Mouse (Mus musculus) right cerebral cortex, postnatal 36 days (tissue): ENCODE measurements around the gene Heyl.
"Not testable (repeated sequence)": the region's sequence is repeated elsewhere in the genome, so short reads cannot be mapped to it uniquely, and the experiment has no call there.

Experiments
- DNase-seq, 2 experiments: peaks; one replicate each; pipeline ENCODE4 v3.0.0; 2022; ENCODE audit warnings: low spot score in 2 of 2, mixed read lengths in 1 of 2

Gene Heyl

DNA sequence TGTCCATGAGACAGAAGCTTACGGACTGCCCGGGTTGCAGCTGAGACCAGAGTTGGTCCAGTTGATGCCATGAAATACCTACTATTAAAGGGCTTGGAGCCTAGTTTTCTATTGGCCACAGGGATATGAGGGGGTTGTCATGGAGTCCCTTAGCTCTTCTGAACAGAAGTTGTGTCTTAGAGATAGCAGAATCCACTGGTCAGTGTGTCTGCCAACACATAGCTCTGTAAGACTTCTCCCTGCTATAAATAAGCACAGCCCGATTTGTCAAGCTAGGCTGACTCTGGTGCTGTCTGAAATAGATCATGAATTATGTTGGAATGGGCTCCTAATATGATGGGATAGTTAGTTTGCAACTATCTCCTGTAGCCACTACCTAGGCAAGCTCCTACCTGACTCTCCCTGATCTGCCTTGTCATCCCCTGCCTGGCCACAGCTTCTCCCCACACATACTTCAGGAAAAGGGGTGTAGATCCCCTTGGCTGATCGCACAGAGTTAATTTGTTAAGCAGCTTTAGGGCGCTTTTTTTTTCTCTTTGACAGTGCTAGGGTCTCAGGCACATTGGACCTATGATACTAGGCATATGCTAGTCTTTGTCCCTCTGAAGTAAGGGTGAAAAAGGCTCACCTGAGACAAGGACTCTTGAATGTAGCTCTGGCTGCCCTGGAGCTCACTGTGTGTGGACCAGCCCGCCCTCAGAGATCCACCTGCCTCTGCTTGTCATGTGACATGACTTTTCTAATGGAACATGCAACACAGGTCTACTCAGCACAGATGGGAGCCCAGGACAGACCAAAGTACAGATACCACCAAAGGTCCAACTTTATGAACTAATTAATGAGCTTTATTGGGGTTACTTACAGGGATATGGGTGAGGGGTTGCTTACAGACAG, 51.6 kb downstream of the Heyl start:
- DNase-seq = no peak

DNA sequence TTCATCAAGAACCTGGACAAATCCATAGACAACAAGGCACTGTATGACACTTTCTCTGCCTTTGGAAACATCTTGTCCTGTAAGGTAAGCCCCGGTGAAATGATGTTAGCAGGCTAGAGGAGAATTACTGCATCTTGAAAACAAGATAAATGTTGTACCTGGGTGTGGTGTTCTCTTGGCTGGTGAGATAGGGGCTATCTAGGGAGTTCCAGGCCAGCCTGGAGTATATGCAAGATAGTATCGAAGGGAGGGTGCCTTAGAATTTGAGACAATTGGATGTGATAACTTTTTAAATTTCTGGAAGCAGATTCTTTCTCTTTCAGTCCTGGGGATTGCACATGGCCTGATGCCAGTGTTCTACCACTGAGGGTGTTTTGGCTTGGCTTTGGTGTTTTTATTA, 53.4 kb downstream of the Heyl start:
- DNase-seq = no peak

DNA sequence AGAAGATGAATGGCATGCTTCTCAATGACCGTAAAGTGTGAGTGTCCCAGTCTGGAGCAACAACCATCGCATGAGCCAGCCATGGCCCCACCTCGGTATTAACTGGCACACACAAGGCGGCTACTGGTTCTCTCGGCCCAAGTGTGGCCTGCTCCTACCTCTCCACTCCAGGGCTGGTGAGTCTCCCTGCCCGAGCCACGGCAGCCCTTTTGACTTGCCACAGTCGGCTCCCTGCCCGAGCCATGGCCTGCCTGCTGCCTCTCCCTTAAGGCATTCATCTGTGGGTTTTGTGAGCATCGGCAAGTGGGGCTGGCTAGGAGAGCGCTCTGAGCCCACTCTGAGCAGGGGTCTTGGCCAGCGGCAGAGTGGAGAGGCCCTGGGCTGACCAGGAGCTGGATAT, 55.7 kb downstream of the Heyl start:
- DNase-seq = no peak

DNA sequence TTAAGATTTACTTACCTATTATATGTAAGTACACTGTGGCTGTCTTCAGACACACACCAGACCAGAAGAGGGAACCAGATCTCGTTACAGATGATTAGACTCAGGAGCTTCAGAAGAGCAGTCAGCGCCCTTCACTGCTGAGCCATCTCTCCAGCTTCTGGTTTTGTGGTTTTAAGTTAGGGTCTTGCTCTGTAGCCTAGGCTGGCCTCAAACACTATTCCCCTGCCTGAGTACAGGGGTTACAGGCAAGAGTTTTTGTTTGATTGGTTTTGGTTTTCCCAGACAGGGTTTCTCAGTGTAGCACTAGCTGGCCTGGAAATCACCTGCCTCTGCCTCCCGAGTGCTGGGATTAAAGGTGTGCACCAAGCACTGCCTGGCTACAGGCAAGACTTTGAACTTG, 59.0 kb downstream of the Heyl start:
- DNase-seq = no peak

DNA sequence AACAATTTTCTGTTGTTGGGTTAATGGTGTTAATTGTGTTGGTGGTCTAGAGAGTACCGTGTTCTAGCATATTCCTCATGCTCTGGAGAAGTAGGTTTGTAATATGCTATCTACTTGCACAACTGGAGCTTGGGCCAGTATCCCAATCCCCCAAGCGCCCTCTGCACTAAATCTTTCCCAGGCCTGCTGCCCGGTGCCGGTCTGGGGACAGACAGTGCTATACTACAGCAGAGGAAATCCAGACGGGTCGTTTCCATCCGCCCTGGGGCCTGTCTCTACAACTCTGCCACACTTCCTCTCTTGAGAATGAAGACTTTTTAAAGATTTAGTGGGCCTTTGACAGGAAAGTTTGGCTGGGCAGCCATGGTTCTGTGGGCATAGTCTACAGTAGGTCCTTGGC, 59.6 kb downstream of the Heyl start:
- no peak for DNase-seq

DNA sequence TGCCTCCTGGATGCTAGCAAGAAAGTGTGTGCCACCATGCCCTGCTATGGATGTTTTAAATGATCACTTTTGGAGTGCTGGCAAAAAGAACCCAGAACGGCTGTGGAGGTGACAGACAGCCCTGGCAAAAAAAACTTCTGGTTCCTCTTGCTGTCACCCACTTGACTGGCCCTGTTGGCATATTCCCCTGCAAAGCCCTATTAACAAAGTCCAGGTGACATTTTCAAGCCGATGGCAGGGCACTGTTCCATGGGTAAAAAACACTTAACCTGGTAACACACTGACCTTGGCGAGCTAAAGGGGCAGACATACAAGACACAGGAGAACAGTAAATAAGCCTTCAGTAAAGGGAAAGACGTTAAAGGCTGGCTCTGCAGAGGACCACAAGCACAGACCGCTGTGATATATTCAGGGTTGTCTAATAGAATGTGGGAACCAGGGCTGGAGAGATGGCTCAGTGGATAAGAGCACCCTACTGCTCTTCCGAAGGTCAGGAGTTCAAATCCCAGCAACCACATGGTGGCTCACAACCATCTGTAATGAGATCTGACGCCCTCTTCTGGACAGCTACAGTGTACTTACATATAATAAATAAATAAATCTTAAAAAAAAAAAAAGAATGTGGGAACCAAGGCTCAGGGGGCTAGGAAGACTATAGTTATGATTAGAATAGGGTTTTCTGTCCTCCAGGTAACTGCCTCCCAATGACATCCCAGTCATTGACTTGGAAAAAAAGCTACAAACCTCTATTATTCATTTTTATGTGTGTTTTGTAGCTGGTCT, 60.5 kb downstream of the Heyl start:
- no peak for DNase-seq

DNA sequence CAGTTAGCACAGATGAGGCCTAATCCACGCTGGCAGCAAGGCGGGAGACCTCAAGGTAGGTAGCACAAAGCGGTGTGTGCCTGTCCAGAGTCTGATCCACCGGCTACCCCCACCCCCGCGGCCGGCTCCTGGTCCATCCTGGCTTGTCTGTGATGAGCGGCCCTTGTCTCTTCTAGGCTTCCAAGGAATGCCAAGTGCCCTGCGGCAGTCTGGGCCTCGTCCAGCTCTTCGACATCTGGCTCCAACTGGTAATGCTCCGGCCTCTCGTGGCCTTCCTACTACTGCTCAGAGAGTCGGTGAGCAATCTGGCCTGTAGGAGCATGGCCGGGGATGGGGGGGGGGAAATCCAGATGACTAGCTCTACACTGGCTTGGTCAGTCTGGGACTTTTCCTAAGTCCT, 61.7 kb downstream of the Heyl start:
- DNase-seq = not testable (repeated sequence)

DNA sequence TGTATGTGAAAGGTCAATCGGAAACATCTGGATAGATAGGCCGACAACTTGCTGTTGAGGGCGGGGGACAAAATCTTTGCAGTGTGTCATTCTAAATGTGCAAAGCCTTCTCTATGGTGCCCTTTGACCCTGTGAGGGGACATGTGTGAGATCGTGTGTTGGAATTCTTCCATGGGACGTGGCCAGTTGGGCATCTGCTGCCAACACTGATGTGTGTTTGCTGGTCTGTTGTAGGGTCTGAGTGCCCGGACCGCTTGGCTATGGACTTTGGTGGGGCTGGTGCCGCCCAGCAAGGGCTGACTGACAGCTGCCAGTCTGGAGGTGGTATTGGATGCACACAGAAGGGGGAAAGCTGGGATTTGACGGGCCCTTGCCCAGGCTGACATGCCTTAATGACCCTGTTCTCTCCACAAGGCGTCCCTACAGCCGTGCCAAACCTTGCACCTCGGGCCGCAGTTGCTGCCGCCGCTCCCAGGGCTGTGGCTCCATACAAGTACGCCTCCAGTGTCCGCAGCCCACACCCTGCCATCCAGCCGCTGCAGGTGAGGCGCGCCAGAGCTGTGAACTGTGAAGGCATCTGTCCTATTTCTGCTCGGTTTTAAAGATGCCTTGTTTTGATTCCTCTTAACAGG, 62.3 kb downstream of the Heyl start:
- DNase-seq = no peak

DNA sequence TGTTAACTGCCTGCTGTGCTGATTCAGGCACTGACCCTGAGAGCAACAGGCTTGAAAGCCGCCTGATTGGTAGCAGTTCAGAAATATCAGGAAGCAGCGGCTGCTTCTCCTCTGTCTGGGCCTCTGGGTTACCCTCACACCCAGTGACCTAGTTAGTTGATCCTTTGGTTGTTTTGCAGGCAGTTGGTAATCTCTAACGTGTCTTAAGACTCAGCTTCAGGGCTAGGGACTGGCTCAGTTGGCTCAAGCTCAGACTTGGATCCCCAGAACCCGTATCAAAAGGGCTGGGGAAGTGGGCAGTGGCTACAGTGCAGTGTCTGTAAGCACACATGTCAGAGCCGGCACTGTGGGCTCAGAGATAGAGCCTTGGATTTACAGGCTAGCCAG, 62.8 kb downstream of the Heyl start:
- no peak for DNase-seq

DNA sequence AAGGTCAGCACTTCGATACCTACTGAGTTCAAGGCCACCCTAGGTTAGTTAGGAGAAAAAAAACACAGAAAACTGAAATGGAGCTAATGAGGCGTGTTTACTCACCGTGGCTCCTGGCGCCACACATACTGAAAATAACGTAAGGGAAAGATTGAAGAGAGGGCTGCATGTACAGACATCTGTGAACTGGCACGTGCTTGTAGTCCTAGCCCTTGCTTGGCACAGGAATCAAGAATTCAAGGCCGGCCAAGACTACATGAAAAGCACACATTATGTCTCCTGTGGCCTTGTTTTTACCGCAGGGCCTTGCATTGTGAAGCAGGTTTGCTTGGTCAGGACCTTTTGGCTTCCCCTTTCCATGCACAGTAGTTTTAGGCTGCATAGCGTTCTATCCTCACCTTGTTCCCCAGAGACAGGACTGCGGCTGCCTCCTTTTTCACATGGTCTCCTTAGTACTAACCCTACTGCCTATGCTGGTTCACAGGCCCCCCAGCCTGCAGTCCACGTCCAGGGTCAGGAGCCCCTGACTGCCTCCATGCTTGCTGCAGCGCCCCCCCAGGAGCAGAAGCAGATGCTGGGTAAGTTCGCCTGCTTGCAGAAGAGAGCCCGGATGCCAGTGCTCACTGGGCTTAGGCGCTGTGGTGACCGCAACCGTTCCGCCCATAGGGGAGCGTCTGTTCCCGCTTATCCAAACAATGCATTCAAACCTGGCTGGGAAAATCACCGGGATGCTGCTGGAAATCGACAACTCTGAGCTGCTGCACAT, 64.0 kb downstream of the Heyl start:
- no peak for DNase-seq

DNA sequence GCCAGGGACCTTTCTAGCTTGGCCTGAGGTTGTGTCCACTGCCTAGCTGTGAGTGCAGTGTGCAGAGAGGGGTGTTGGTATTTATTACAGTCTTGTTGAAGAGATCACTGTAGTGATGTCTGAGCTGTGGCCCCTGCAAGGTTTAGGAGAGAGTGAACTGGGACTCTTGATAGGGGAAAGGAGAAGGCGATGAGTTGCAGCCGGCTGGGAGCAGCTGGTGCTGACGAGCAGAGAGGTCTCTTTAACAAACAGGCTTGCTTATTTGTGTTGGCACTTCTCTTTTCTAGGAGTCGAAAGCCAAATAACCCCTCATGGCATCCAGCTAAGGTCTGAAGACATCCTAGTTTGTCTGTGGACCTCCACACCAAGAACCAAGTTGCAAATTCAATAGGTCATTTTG, 64.9 kb downstream of the Heyl start:
- DNase-seq = no peak

DNA sequence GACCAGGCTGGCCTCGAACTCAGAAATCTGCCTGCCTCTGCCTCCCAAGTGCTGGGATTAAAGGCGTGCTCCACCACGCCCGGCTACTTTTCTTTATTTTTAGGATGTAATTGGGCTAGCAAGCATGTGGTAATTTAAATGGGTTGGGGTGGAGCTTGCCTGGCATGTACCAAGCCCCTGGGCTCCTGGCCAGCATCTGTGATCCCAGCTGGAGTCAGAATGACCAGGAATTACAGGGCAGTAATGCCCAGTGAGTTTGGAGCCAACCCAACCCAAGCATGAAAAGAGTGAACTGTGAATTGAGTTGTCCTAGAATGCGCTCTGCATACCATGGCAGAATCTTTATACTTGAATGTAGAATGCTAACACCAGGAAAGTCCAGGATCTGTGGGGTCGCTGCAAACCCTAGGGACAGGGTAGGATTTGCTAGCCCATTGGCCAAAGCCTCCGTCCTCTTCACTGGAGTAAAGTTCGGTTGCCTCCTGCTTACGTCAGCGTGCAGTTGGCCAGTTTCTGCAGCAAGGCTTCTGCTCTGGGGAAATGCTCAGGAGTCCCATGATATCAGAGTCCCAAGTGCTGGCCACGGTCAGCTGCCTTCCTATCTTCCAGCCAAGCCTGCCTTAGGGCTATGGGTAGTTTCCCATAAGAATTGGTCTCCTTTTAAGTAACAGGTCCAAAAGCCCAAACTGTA, 65.8 kb downstream of the Heyl start:
- no peak for DNase-seq
